Mouse (Mus musculus): Measurements from ENCODE around the gene Plekhm2. TPM values are rescaled to one million over a fixed set of nuclear protein-coding genes. Genes with fewer than 3 reads are reported as not detected.

Plekhm2 gene
- polyA plus RNA-seq, 1 experiment from 2014 or later: 6.8 TPM

GRCm38 (mm10) chr4:141643118-141643855, 21.4 kb downstream of the Plekhm2 start:
- Histone ChIP-seq H3K9me3 (replicated peaks) (no peaks in the 10 kb centered on the region), H3K27ac (peak overlapping the region; percentile 78), H3K4me3 (replicated peaks) (no peak overlapping the region), H3K4me2 (peak overlapping the region; percentile 14; the same call in 1 of the 2 replicates), H3K4me1 (peaks cover 21% of the 10 kb centered on the region), H3K36me3 (peaks cover 47% of the 10 kb centered on the region), H3K27me3 (no peaks in the 10 kb centered on the region), H3K9ac (no peak overlapping the region)
- 23% methylated on average over 7 of the region's 7 CpGs for WGBS
- peak; percentile 58 for ATAC-seq (replicated peaks; ENCODE audit: low FRiP score)

- Histone ChIP-seq H3K4me3 (replicated peaks) (no peak overlapping the region), H3K4me2 (no peak overlapping the region), H3K36me3 (peaks cover 51% of the 10 kb centered on the region), H3K9ac (no peak overlapping the region), H3K27ac (no peak overlapping the region), H3K4me1 (peaks cover 21% of the 10 kb centered on the region), H3K27me3 (no peaks in the 10 kb centered on the region), H3K9me3 (replicated peaks) (no peaks in the 10 kb centered on the region)
- 87% methylated on average over 25 of the region's 25 CpGs for WGBS
- no peak for ATAC-seq (replicated peaks; ENCODE audit: low FRiP score)
Measured at GRCm38 (mm10) chr4:141641961-141642811, 22.5 kb downstream of the Plekhm2 start.

GRCm38 (mm10) chr4:141641353-141641771, 23.3 kb downstream of the Plekhm2 start:
- peaks cover 58% of the 10 kb centered on the region for H3K36me3 ChIP-seq
- no peaks in the 10 kb centered on the region for H3K27me3 ChIP-seq
- peaks cover 21% of the 10 kb centered on the region for H3K4me1 ChIP-seq
- WGBS: 83% methylated on average over 7 of the region's 7 CpGs
- H3K4me3 ChIP-seq (replicated peaks): no peak overlapping the region
- no peak overlapping the region for H3K27ac ChIP-seq
- no peaks in the 10 kb centered on the region for H3K9me3 ChIP-seq (replicated peaks)
- H3K9ac ChIP-seq: no peak overlapping the region
- no peak overlapping the region for H3K4me2 ChIP-seq
- no peak for ATAC-seq (replicated peaks; ENCODE audit: low FRiP score)

GRCm38 (mm10) chr4:141639474-141639873, 25.2 kb downstream of the Plekhm2 start:
- no peak overlapping the region for H3K27ac ChIP-seq
- 66% methylated on average over 11 of the region's 11 CpGs for WGBS
- H3K36me3 ChIP-seq: peaks cover 74% of the 10 kb centered on the region

GRCm38 (mm10) chr4:141636693-141637092, 28.0 kb downstream of the Plekhm2 start:
- Histone ChIP-seq H3K27me3 (no peaks in the 10 kb centered on the region), H3K9ac (no peak overlapping the region), H3K36me3 (peaks cover 89% of the 10 kb centered on the region), H3K27ac (no peak overlapping the region), H3K9me3 (replicated peaks) (no peaks in the 10 kb centered on the region), H3K4me3 (replicated peaks) (no peak overlapping the region), H3K4me2 (no peak overlapping the region), H3K4me1 (no peaks in the 10 kb centered on the region; the same call in 1 of the 2 replicates)
- WGBS: 90% methylated on average over 5 of the region's 5 CpGs
- ATAC-seq (replicated peaks; ENCODE audit: low FRiP score): no peak

More at GRCm38 (mm10) chr4:141639474-141639873, 25.2 kb downstream of the Plekhm2 start:
- H3K9me3 ChIP-seq (replicated peaks): no peaks in the 10 kb centered on the region
- no peak overlapping the region for H3K9ac ChIP-seq
- ATAC-seq (replicated peaks; ENCODE audit: low FRiP score): no peak
- no peak overlapping the region for H3K4me3 ChIP-seq (replicated peaks)
- H3K4me1 ChIP-seq: peaks cover 21% of the 10 kb centered on the region
- H3K4me2 ChIP-seq: no peak overlapping the region
- no peaks in the 10 kb centered on the region for H3K27me3 ChIP-seq

GRCm38 (mm10) chr4:141635991-141636390, 28.7 kb downstream of the Plekhm2 start:
- Histone ChIP-seq H3K4me1 (no peaks in the 10 kb centered on the region; the same call in 1 of the 2 replicates), H3K4me2 (no peak overlapping the region), H3K9me3 (replicated peaks) (no peaks in the 10 kb centered on the region), H3K4me3 (replicated peaks) (no peak overlapping the region), H3K36me3 (peaks cover 90% of the 10 kb centered on the region), H3K27ac (no peak overlapping the region), H3K27me3 (no peaks in the 10 kb centered on the region), H3K9ac (no peak overlapping the region)
- 82% methylated on average over 9 of the region's 9 CpGs for WGBS
- no peak for ATAC-seq (replicated peaks; ENCODE audit: low FRiP score)

- Histone ChIP-seq H3K4me2 (no peak overlapping the region), H3K36me3 (peaks cover 94% of the 10 kb centered on the region), H3K27ac (no peak overlapping the region), H3K9ac (no peak overlapping the region), H3K9me3 (replicated peaks) (no peaks in the 10 kb centered on the region), H3K27me3 (no peaks in the 10 kb centered on the region), H3K4me3 (replicated peaks) (no peak overlapping the region), H3K4me1 (no peaks in the 10 kb centered on the region)
- WGBS: 86% methylated on average over 21 of the region's 21 CpGs
- no peak for ATAC-seq (replicated peaks; ENCODE audit: low FRiP score)
Measured at GRCm38 (mm10) chr4:141632111-141632873, 32.4 kb downstream of the Plekhm2 start.

GRCm38 (mm10) chr4:141631250-141631649, 33.4 kb downstream of the Plekhm2 start:
- no peak overlapping the region for H3K27ac ChIP-seq
- 93% methylated on average over 20 of the region's 20 CpGs for WGBS
- no peak for ATAC-seq (replicated peaks; ENCODE audit: low FRiP score)
- H3K4me1 ChIP-seq: no peaks in the 10 kb centered on the region
- no peak overlapping the region for H3K4me2 ChIP-seq
- H3K9me3 ChIP-seq (replicated peaks): no peaks in the 10 kb centered on the region
- H3K9ac ChIP-seq: no peak overlapping the region
- H3K36me3 ChIP-seq: peaks cover 94% of the 10 kb centered on the region
- H3K4me3 ChIP-seq (replicated peaks): no peak overlapping the region
- H3K27me3 ChIP-seq: no peaks in the 10 kb centered on the region

GRCm38 (mm10) chr4:141630021-141630420, 34.7 kb downstream of the Plekhm2 start:
- peaks cover 95% of the 10 kb centered on the region for H3K36me3 ChIP-seq
- ATAC-seq (replicated peaks; ENCODE audit: low FRiP score): no peak
- H3K27ac ChIP-seq: no peak overlapping the region
- H3K4me2 ChIP-seq: no peak overlapping the region
- 91% methylated on average over 11 of the region's 11 CpGs for WGBS
- no peak overlapping the region for H3K9ac ChIP-seq
- no peaks in the 10 kb centered on the region for H3K27me3 ChIP-seq
- no peaks in the 10 kb centered on the region for H3K9me3 ChIP-seq (replicated peaks)
- no peak overlapping the region for H3K4me3 ChIP-seq (replicated peaks)
- no peaks in the 10 kb centered on the region for H3K4me1 ChIP-seq

- WGBS: 83% methylated on average over 14 of the region's 14 CpGs
- Histone ChIP-seq H3K4me3 (replicated peaks) (no peak overlapping the region), H3K27ac (no peak overlapping the region), H3K4me2 (no peak overlapping the region), H3K27me3 (no peaks in the 10 kb centered on the region), H3K36me3 (peaks cover 82% of the 10 kb centered on the region), H3K9ac (no peak overlapping the region), H3K4me1 (peaks cover 8% of the 10 kb centered on the region), H3K9me3 (replicated peaks) (no peaks in the 10 kb centered on the region)
- no peak for ATAC-seq (replicated peaks; ENCODE audit: low FRiP score)
Measured at GRCm38 (mm10) chr4:141628661-141629060, 36.0 kb downstream of the Plekhm2 start.

- no peak for ATAC-seq (replicated peaks; ENCODE audit: low FRiP score)
- Histone ChIP-seq H3K36me3 (peaks cover 72% of the 10 kb centered on the region), H3K4me2 (no peak overlapping the region)
Measured at GRCm38 (mm10) chr4:141627502-141627901, 37.2 kb downstream of the Plekhm2 start.

More at GRCm38 (mm10) chr4:141627502-141627901, 37.2 kb downstream of the Plekhm2 start:
- H3K4me3 ChIP-seq (replicated peaks): no peak overlapping the region
- H3K9ac ChIP-seq: no peak overlapping the region
- H3K9me3 ChIP-seq (replicated peaks): no peaks in the 10 kb centered on the region
- 87% methylated on average over 5 of the region's 5 CpGs for WGBS
- peaks cover 17% of the 10 kb centered on the region for H3K4me1 ChIP-seq
- H3K27ac ChIP-seq: no peak overlapping the region
- no peaks in the 10 kb centered on the region for H3K27me3 ChIP-seq

Data from kidney, embryonic 15.5 days (tissue).